21 mouse cellular contexts compared by ENCODE assay signal in genomic region chr3:131587959-131588358, GRCm38 (mm10). TPM values are rescaled to one million over a fixed set of nuclear protein-coding genes. Genes with fewer than 3 reads are reported as not detected.
DNase-seq lines count a peak whose midpoint lies in the region; ATAC-seq and TF ChIP-seq lines count a peak whose summit lies in the region.
"Had no signal": no experiment of that assay in that cellular context is flagged by ENCODE, and none has a peak within 500 bp of the region (broad histone marks: within the 10 kb centered on the region; RNA-seq: fewer than 3 reads in every experiment).

No protein-coding gene starts in this region.

- H3K4me1 ChIP-seq in E14TG2a.4 (replicated peaks; ENCODE audit: low read depth, low read length) = no peaks in the 10 kb centered on the region
- no peaks in the 10 kb centered on the region for H3K4me1 ChIP-seq in hindbrain, embryonic 11.5 days (replicated peaks; ENCODE audit: control insufficient read depth, insufficient read depth, low read length)
- H3K4me1 ChIP-seq: embryonic facial prominence, embryonic 10.5 days; embryonic facial prominence, embryonic 12.5 days; forebrain, embryonic 13.5 days; forebrain, embryonic 15.5 days had no signal

- no peak overlapping the region for H3K4me2 ChIP-seq in hindbrain, embryonic 11.5 days (replicated peaks; ENCODE audit: low read depth, low read length)
- H3K4me2 ChIP-seq: embryonic facial prominence, embryonic 12.5 days; forebrain, embryonic 13.5 days; forebrain, embryonic 15.5 days had no signal

- no peak for DNase-seq in frontal cortex, postnatal 25 days (ENCODE audit: low spot score in 2 of 2)
- peak; percentile 19 for DNase-seq in telencephalon, adult 2 months (ENCODE audit: low read depth, low spot score)
- no peak for DNase-seq in hindbrain, embryonic 11.5 days (ENCODE audit: low spot score)
- DNase-seq: adrenal gland, adult 2 months; adrenal gland, postnatal 10 days; adrenal gland, postnatal 25 days; B cell, adult 2 months; cerebellum, adult 11-12 months; cerebellum, adult 2 months; cerebellum, adult 9-10 months; cerebellum, postnatal 10 days; cerebellum, postnatal 25 days; forebrain, postnatal 0 days had no signal

- ATAC-seq in frontal cortex, adult (ENCODE audit: low TSS enrichment) = peak; percentile 64
- ATAC-seq in hindbrain, embryonic 11.5 days (ENCODE audit: low FRiP score) = no peak
- ATAC-seq: CD4-positive, CD25-positive, alpha-beta regulatory T cell, adult 4 months; forebrain, embryonic 13.5 days; forebrain, embryonic 15.5 days; forebrain, postnatal 0 days had no signal

- H3K9ac ChIP-seq in hindbrain, embryonic 11.5 days (ENCODE audit: low read depth, low read length) = no peak overlapping the region
- H3K9ac ChIP-seq: embryonic facial prominence, embryonic 12.5 days; forebrain, embryonic 13.5 days; forebrain, embryonic 15.5 days; forebrain, postnatal 0 days had no signal

- peak overlapping the region; percentile 43 for H3K4me3 ChIP-seq in E14TG2a.4 (replicated peaks; ENCODE audit: low read length)
- no peak overlapping the region for H3K4me3 ChIP-seq in hindbrain, embryonic 11.5 days (ENCODE audit: low read depth, low read length)
- H3K4me3 ChIP-seq: embryonic facial prominence, embryonic 10.5 days; embryonic facial prominence, embryonic 12.5 days; forebrain, embryonic 13.5 days; forebrain, embryonic 15.5 days had no signal

- 96% methylated on average over 10 of the region's 10 CpGs for WGBS in hindbrain, embryonic 11.5 days

- H3K36me3 ChIP-seq in E14TG2a.4 (ENCODE audit: insufficient read depth, low read length) = peaks cover 16% of the 10 kb centered on the region
- no peaks in the 10 kb centered on the region for H3K36me3 ChIP-seq in hindbrain, embryonic 11.5 days (ENCODE audit: control insufficient read depth, insufficient read depth, low read length)

- no peaks in the 10 kb centered on the region for H3K27me3 ChIP-seq in E14TG2a.4 (ENCODE audit: insufficient read depth, low read length)
- no peaks in the 10 kb centered on the region for H3K27me3 ChIP-seq in hindbrain, embryonic 11.5 days (ENCODE audit: control insufficient read depth, insufficient read depth, low read length)
- H3K27me3 ChIP-seq: CH12.LX; embryonic facial prominence, embryonic 12.5 days; forebrain, embryonic 13.5 days; forebrain, embryonic 15.5 days had no signal

- no peaks in the 10 kb centered on the region for H3K9me3 ChIP-seq in E14TG2a.4 (ENCODE audit: low read length)
- no peaks in the 10 kb centered on the region for H3K9me3 ChIP-seq in hindbrain, embryonic 11.5 days (ENCODE audit: control insufficient read depth, low read length)
- H3K9me3 ChIP-seq: embryonic facial prominence, embryonic 10.5 days; embryonic facial prominence, embryonic 12.5 days; forebrain, embryonic 13.5 days; forebrain, embryonic 15.5 days had no signal

- H3K27ac ChIP-seq in hindbrain, embryonic 11.5 days (ENCODE audit: low read depth, low read length) = no peak overlapping the region
- H3K27ac ChIP-seq: embryonic facial prominence, embryonic 10.5 days; embryonic facial prominence, embryonic 12.5 days; forebrain, embryonic 13.5 days; forebrain, embryonic 15.5 days had no signal

- TF ChIP-seq CTCF in E14TG2a.4 (conservative IDR thresholded peaks at IDR 0.05; ENCODE audit: low read length) = no peak

RNA-seq across cellular contexts. Expression of gene Papss1, which starts 23.4 kb away (rescaled TPM):
- 83.8 and 86.9 TPM in 2 replicates for polyA plus RNA-seq in hindbrain, embryonic 11.5 days (2014; fragmentation: Nextera tagmentation; extraction: Ambion mirVana)
